Mouse (Mus musculus): ENCODE data around the gene Cnpy2. TPM values are rescaled to one million over a fixed set of nuclear protein-coding genes. Genes with fewer than 3 reads are reported as not detected.

Cnpy2 gene
- polyA plus RNA-seq, 1 experiment from 2014 or later, result 200 TPM

DNA sequence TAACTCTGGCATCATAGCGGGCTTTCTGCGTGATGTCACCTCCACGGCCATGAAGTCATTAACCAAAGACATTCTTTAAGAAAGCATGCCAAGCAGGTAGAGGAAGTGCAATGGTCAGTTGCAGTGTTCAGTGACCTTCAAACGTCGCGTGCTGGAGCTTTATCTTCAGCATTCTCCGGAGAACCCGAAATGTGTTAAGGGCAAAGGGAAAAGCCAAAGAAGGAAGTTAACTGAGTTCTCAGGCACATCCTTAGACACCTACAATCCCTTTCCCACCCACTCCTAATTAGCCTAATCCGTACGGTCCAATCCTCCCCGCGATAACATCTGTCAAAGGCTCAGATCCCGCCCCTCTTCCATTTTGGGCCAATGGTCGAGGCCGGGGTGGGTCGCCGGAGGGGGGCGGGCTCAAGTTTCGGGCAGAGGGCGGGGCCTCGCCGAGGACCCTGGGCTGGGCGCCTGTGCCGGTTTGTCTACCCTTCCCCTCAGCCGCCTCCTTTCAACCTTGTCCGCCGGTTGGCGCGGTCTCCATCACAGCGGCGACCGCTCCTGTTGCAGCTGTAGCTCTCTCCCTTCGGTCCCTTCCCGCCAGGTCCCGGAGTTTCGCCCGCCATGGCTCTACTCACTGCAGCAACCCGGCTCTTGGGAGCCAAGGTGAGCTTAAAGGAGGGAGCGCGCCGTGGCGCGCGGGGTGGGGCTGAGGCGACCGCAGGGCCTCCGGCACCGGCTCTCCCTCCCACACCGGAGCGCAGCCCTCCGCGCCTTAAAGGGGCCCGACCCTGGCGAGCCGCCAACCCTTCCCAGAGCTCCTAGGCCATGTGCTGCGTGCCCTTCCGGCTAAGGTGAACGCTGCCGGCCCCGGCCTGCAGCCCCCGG lies 15.3 kb downstream of the Cnpy2 start, which contains the start of gene Cs:
Cs (plus strand) TSS at position 429 of the 876 bp plus-strand sequence.
- ATAC-seq, result peak; percentile 86
- CTCF ChIA-PET, result interaction anchor here (1.4 to 5.7 kb wide), 3 partner anchors 13 to 209 kb away, joined by 3 to 42 read pairs (median 3); partner anchors contain the start of gene Cnpy2
- no peak for TF ChIP-seq CTCF (IDR thresholded peaks at IDR 0.05)
- POLR2A ChIA-PET, result interaction anchor here (0.7 to 4.0 kb wide), 5 partner anchors 14 to 123 kb away, joined by 3 to 19 read pairs (median 8); partner anchors contain the start of genes Ankrd52, Cnpy2 and Coq10a
- peak; percentile 84 for DNase-seq (ENCODE audit: low read depth, low spot score)
- in situ Hi-C loops (cut with MboI; ENCODE audit: low pct_unique_long_range_greater_than_20kb), result loop anchor here (5.0 kb wide), 1 partner anchor 120 kb away; the partner anchor contains the start of gene Smarcc2
- no peaks in the 10 kb centered on the region for H3K27me3 ChIP-seq

DNA sequence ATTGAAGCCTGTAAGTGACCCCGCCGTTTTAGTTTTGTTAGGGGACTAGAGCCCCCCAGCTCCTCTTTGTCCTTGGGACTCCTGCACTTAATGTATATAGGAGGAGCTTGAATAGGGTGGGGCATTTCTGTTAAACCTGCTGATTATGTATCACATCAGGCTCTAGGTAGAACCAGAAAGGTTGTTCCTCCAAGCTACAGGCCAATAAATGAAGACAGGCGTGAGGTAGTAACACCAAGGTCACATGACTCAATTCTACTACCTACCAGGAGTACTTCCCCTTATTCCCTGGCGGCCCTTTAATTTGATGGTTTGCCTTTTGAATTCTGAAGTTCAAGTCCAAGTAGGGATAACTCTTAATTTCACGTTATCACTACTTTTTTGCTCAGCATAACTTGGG lies 16.2 kb downstream of the Cnpy2 start:
- POLR2A ChIA-PET, result interaction anchor here (1.5 to 4.0 kb wide), 4 partner anchors 15 to 38 kb away, joined by 5 to 19 read pairs (median 8); partner anchors contain the start of genes Ankrd52, Cnpy2 and Coq10a
- no peaks in the 10 kb centered on the region for H3K27me3 ChIP-seq
- DNase-seq (ENCODE audit: low read depth, low spot score) (no peak), ATAC-seq (no peak)
- TF ChIP-seq CTCF (IDR thresholded peaks at IDR 0.05), result no peak
- in situ Hi-C loops (cut with MboI; ENCODE audit: low pct_unique_long_range_greater_than_20kb), result loop anchor here (5.0 kb wide), 1 partner anchor 119 kb away; the partner anchor contains the start of gene Smarcc2
- CTCF ChIA-PET, result interaction anchor here (1.0 to 5.7 kb wide), 3 partner anchors 13 to 21 kb away, joined by 3 to 42 read pairs (median 4); partner anchors contain the start of gene Cnpy2

GRCm38 (mm10) chr10:128338948-128339347 lies 16.7 kb downstream of the Cnpy2 start:
- no peak for TF ChIP-seq CTCF (IDR thresholded peaks at IDR 0.05)
- DNase-seq (ENCODE audit: low read depth, low spot score) (no peak), ATAC-seq (no peak)
- no peaks in the 10 kb centered on the region for H3K27me3 ChIP-seq
- in situ Hi-C loops (cut with MboI; ENCODE audit: low pct_unique_long_range_greater_than_20kb), result loop anchor here (5.0 kb wide), 1 partner anchor 118 kb away; the partner anchor contains the start of gene Smarcc2
- ChIA-PET POLR2A (interaction anchor here (1.9 to 4.0 kb wide), 3 partner anchors 16 to 30 kb away, joined by 8 to 19 read pairs (median 9); partner anchors contain the start of genes Cnpy2 and Coq10a), CTCF (interaction anchor here (1.0 to 5.7 kb wide), 2 partner anchors 14 to 20 kb away, joined by 4 to 42 read pairs; partner anchors contain the start of gene Cnpy2)

GRCm38 (mm10) chr10:128340257-128340656 lies 18.0 kb downstream of the Cnpy2 start:
- POLR2A ChIA-PET, result interaction anchor here (0.8 kb wide), 1 partner anchor 14 kb away, joined by 6 read pairs; no protein-coding TSS in a partner anchor
- ATAC-seq, result no peak
- TF ChIP-seq CTCF (IDR thresholded peaks at IDR 0.05), result peak; percentile 65
- DNase-seq (ENCODE audit: low read depth, low spot score), result no peak
- in situ Hi-C loops (cut with MboI; ENCODE audit: low pct_unique_long_range_greater_than_20kb), result no loop called here
- H3K27me3 ChIP-seq, result no peaks in the 10 kb centered on the region
- CTCF ChIA-PET, result interaction anchor here (0.7 to 2.4 kb wide), 3 partner anchors 11 to 21 kb away, joined by 3 to 12 read pairs (median 3); no protein-coding TSS in a partner anchor

DNA sequence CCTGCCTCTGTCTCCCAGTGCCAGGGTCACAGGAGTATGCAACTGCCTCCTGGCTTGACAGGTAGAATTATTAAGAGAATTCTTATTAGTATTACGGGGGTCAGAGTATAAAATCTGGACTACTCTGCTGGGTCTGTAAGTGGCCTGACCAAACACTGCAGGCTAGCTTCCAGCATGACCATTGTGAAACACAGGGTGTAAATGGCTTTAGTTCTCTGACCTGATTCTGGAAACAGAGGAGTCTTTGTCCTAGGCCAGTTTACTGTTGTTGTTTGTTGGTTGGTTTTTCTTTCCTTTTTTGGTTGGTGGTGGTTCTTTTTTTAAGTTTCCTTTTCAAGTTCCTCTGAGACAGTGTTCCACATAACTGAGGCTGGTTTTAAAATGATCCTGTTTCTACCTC lies 21.2 kb downstream of the Cnpy2 start:
- ChIA-PET CTCF (no interaction called here), POLR2A (no interaction called here)
- TF ChIP-seq CTCF (IDR thresholded peaks at IDR 0.05), result no peak
- DNase-seq (ENCODE audit: low read depth, low spot score) (no peak), ATAC-seq (no peak)
- H3K27me3 ChIP-seq, result no peaks in the 10 kb centered on the region
- in situ Hi-C loops (cut with MboI; ENCODE audit: low pct_unique_long_range_greater_than_20kb), result no loop called here

DNA sequence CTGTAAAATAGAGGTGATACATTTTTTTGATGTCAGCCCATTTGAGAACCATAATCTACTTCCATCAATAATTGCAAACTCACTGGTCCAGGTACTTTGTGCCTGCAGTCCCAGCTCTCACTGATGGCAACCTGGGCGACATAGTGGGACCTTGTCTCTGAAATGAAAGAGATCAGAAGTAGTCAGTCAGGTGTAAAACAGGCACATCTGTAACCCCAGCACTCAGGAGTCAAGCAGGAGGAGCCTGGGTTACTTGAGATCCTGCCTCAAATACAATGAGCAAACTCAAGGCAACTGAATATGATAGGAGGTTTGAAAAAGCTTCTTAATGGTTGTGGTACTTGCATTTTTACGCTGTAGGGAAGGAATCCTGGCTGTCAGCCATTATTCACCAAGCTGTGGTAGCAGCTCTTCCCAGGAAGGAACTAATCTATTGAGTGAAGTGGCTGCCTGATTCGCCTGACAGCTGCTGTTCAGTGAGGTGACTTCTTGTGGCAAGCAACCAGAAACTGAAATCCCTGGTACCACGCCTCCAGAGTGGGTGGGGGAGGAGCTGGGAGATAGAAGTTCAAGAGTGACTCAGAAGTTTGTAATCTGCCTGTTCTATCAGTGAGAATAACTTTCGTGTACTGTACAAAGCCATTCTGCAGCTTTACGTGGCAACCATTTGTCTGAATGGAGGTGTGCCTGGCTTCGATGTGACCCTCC lies 22.5 kb downstream of the Cnpy2 start:
- peak; percentile 81 for DNase-seq (ENCODE audit: low read depth, low spot score)
- CTCF ChIA-PET, result interaction anchor here (0.9 to 2.8 kb wide), 8 partner anchors 9 to 76 kb away, joined by 3 to 14 read pairs (median 4); partner anchors contain the start of gene Apof
- TF ChIP-seq CTCF (IDR thresholded peaks at IDR 0.05), result no peak
- POLR2A ChIA-PET, result interaction anchor here (0.6 to 2.0 kb wide), 4 partner anchors 16 to 252 kb away, joined by 4 to 5 read pairs (median 4); partner anchors contain the start of gene Ankrd52
- in situ Hi-C loops (cut with MboI; ENCODE audit: low pct_unique_long_range_greater_than_20kb), result no loop called here
- no peaks in the 10 kb centered on the region for H3K27me3 ChIP-seq
- peak; percentile 87 for ATAC-seq

DNA sequence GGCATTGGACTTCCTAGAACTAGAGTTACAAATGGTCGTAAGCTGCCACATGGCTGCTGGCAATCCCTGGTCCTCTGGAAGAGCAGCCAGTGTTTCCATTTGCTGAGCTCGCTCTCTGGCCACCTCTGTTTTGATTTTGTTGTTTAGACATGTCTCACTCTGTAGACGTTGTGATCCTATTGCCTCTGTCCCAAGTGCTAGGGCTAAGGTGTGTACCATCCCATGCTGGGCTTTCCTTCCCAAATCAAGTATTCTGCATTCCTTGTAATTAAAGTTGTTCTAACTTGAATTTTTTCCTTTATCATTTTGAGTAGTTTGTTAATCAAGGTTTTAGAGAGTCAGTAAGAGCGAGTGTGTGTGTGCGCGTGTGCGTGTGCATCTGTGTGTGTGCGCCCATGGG lies 25.3 kb downstream of the Cnpy2 start:
- ChIA-PET POLR2A (interaction anchor here (0.9 kb wide), 1 partner anchor 143 kb away, joined by 3 read pairs; no protein-coding TSS in a partner anchor), CTCF (interaction anchor here (1.3 to 4.3 kb wide), 3 partner anchors 11 to 14 kb away, joined by 3 to 14 read pairs (median 4); no protein-coding TSS in a partner anchor)
- in situ Hi-C loops (cut with MboI; ENCODE audit: low pct_unique_long_range_greater_than_20kb), result no loop called here
- no peaks in the 10 kb centered on the region for H3K27me3 ChIP-seq
- TF ChIP-seq CTCF (IDR thresholded peaks at IDR 0.05), result no peak
- no peak for DNase-seq (ENCODE audit: low read depth, low spot score)
- no peak for ATAC-seq

- CTCF ChIA-PET, result interaction anchor here (0.7 to 9.0 kb wide), 13 partner anchors 9 to 187 kb away, joined by 3 to 56 read pairs (median 4); partner anchors contain the start of genes Coq10a and Cs
- in situ Hi-C loops (cut with MboI; ENCODE audit: low pct_unique_long_range_greater_than_20kb), result no loop called here
- TF ChIP-seq CTCF (IDR thresholded peaks at IDR 0.05), result peak; percentile 80
- no peaks in the 10 kb centered on the region for H3K27me3 ChIP-seq
- ATAC-seq (no peak), DNase-seq (ENCODE audit: low read depth, low spot score) (no peak)
- POLR2A ChIA-PET, result interaction anchor here (1.2 to 1.3 kb wide), 2 partner anchors 21 to 23 kb away, joined by 3 to 8 read pairs; partner anchors contain the start of gene Cs
These were observed 36.5 kb downstream of the Cnpy2 start for GRCm38 (mm10) chr10:128358796-128359195.

DNA sequence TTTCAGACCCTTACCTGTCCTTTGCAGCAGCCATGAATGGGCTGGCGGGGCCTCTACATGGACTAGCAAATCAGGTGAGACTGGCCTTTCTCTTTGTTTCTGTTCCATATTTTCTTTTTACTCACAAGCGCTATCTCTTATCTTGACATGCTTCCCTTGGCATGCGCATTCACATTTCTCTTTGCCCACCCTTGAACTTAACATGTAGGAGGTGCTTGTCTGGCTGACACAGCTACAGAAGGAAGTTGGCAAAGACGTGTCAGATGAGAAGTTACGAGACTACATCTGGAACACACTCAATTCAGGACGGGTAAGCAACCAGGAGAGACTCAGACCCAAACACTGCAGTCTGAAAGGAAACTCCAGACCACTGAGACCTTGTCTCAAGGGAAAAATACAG lies 37.0 kb downstream of the Cnpy2 start:
- ATAC-seq (no peak), DNase-seq (ENCODE audit: low read depth, low spot score) (no peak)
- TF ChIP-seq CTCF (IDR thresholded peaks at IDR 0.05), result no peak
- no peaks in the 10 kb centered on the region for H3K27me3 ChIP-seq
- ChIA-PET CTCF (interaction anchor here (0.7 to 9.0 kb wide), 13 partner anchors 8 to 187 kb away, joined by 3 to 56 read pairs (median 4); partner anchors contain the start of genes Coq10a and Cs), POLR2A (interaction anchor here (1.3 to 1.8 kb wide), 2 partner anchors 15 to 21 kb away, joined by 5 to 8 read pairs; partner anchors contain the start of gene Cs)
- in situ Hi-C loops (cut with MboI; ENCODE audit: low pct_unique_long_range_greater_than_20kb), result no loop called here
